Mouse (Mus musculus): ENCODE measurements around the gene Cacna2d2. TPM values are rescaled to one million over a fixed set of nuclear protein-coding genes. Genes with fewer than 3 reads are reported as not detected.
A peak's percentile ranks its signal among the peaks of the same experiment; 100 is the strongest.

Gene Cacna2d2
- total and polyA plus RNA-seq, 3 experiments, result 0.67 TPM; not detected in 2

- Histone ChIP-seq H3K9me3 (replicated peaks; ENCODE audit: insufficient read depth, low read length) (no peaks in the 10 kb centered on the region), H3K4me3 (ENCODE audit: control insufficient read depth in 1 of 2, insufficient read depth in 1 of 2, low read depth in 2 of 2, low read length in 2 of 2) (no peak within 1 kb of the TSS; a peak in 1 of 4 replicates), H3K4me1 (ENCODE audit: control insufficient read depth in 1 of 2, insufficient read depth in 2 of 2, low read length in 2 of 2) (peaks cover 2 to 32% of the 10 kb centered on the region in 2 experiments; a peak in 3 of 4 replicates), H3K36me3 (ENCODE audit: control insufficient read depth in 1 of 2, insufficient read depth in 2 of 2, low read length in 2 of 2) (peaks cover 0 to 10% of the 10 kb centered on the region in 2 experiments; a peak in 2 of 4 replicates), H3K27me3 (ENCODE audit: control insufficient read depth in 1 of 2, insufficient read depth in 2 of 2, low read length in 2 of 2) (no peaks in the 10 kb centered on the region), H3K79me2 (ENCODE audit: control insufficient read depth, insufficient read depth, low read length, poor library complexity) (peaks cover 28% of the 10 kb centered on the region), H3K9ac (ENCODE audit: control insufficient read depth, low read depth, low read length, poor library complexity, severe bottlenecking) (no peak within 1 kb of the TSS), H3K27ac (ENCODE audit: control insufficient read depth, low read depth, low read length) (peak within 1 kb of the TSS; percentile 13)
- TF ChIP-seq GABPA (IDR thresholded peaks at IDR 0.05; ENCODE audit: low read depth, low read length), result no peak
- TF ChIP-seq E2F4 (IDR thresholded peaks at IDR 0.05; ENCODE audit: borderline replicate concordance, low read depth, low read length), result no peak
- TF ChIP-seq USF2 (IDR thresholded peaks at IDR 0.05; ENCODE audit: borderline replicate concordance in 1 of 2, insufficient read depth in 1 of 2, low read depth in 1 of 2, low read length in 2 of 2), result no peak
- no peak for TF ChIP-seq NELFE (IDR thresholded peaks at IDR 0.05; ENCODE audit: low read depth, low read length)
- TF ChIP-seq MAX (IDR thresholded peaks at IDR 0.05; ENCODE audit: low read length), result no peak
- TF ChIP-seq ZKSCAN1 (IDR thresholded peaks at IDR 0.05; ENCODE audit: low read depth, low read length), result no peak
- no peak for TF ChIP-seq JUND (IDR thresholded peaks at IDR 0.05; ENCODE audit: low read depth, low read length)
- no peak for TF ChIP-seq RAD21 (IDR thresholded peaks at IDR 0.05; ENCODE audit: low read depth, low read length)
- TF ChIP-seq ZC3H11A (IDR thresholded peaks at IDR 0.05; ENCODE audit: low read depth, low read length), result no peak
- no peak for TF ChIP-seq USF1 (IDR thresholded peaks at IDR 0.05; ENCODE audit: low read depth, low read length)
- no peak for TF ChIP-seq POLR2AphosphoS5 (IDR thresholded peaks at IDR 0.05; ENCODE audit: borderline replicate concordance, low read depth, low read length)
- no peak for TF ChIP-seq BHLHE40 (IDR thresholded peaks at IDR 0.05; ENCODE audit: borderline replicate concordance, low read depth, low read length)
- TF ChIP-seq EP300 (IDR thresholded peaks at IDR 0.05; ENCODE audit: low read depth in 1 of 2, low read length in 2 of 2), result no peak
- no peak for TF ChIP-seq TBP (IDR thresholded peaks at IDR 0.05; ENCODE audit: low read depth, low read length)
- no peak for DNase-seq (ENCODE audit: low read depth, low spot score)
These were observed 179.2 kb downstream of the Cacna2d2 start, which contains the start of gene Naa80 for GRCm38 (mm10) chr9:107578587-107578986. Gene Naa80, plus strand, starts transcription at chr9:107578887.

Other genes with a start within 250 kb of the Cacna2d2 start
- gene Dock3, start 167.7 kb upstream of the Cacna2d2 start, total RNA-seq (2012; rRNA removed), result 0.08 TPM in 1 of 2 replicates, not detected in the other
- under 1 TPM in 1 of 2 experiments, not detected in 1; 0.03 TPM for gene Dock3, start 167.7 kb upstream of the Cacna2d2 start, polyA plus RNA-seq (2012; ENCODE audit: insufficient read depth in 1 of 2, insufficient read length in 2 of 2, low read depth in 1 of 2, low replicate concordance in 2 of 2, missing spikeins in 1 of 2)
- 36.0 and 49.9 TPM in 2 replicates for gene Mapkapk3, start 109.7 kb upstream of the Cacna2d2 start, total RNA-seq (2012; rRNA removed)
- gene Mapkapk3, start 109.7 kb upstream of the Cacna2d2 start, polyA plus RNA-seq (2012; ENCODE audit: insufficient read depth in 1 of 2, insufficient read length in 2 of 2, low read depth in 1 of 2, low replicate concordance in 2 of 2, missing spikeins in 1 of 2), result 10 to 100 TPM in 1 of 2 experiments, not detected in 1; 42.3 TPM
- gene Cish, start 103.6 kb upstream of the Cacna2d2 start, total RNA-seq (2012; rRNA removed), result 5.1 and 10.0 TPM in 2 replicates
- gene Cish, start 103.6 kb upstream of the Cacna2d2 start, polyA plus RNA-seq (2012; ENCODE audit: insufficient read depth in 1 of 2, insufficient read length in 2 of 2, low read depth in 1 of 2, low replicate concordance in 2 of 2, missing spikeins in 1 of 2), result 10 to 100 TPM in 1 of 2 experiments, not detected in 1; 24.5 TPM
- gene Hemk1, start 61.3 kb upstream of the Cacna2d2 start, total RNA-seq (2012; rRNA removed), result 7.5 TPM in 2 replicates
- gene Hemk1, start 61.3 kb upstream of the Cacna2d2 start, polyA plus RNA-seq (2012; ENCODE audit: insufficient read depth in 1 of 2, insufficient read length in 2 of 2, low read depth in 1 of 2, low replicate concordance in 2 of 2, missing spikeins in 1 of 2), result 10 to 100 TPM in 1 of 2 experiments, not detected in 1; 11.8 TPM
- gene 6430571L13Rik, start 59.0 kb upstream of the Cacna2d2 start, total RNA-seq (2012; rRNA removed), result 0.35 and 0.36 TPM in 2 replicates
- under 1 TPM in 1 of 2 experiments, not detected in 1; 0.35 TPM for gene 6430571L13Rik, start 59.0 kb upstream of the Cacna2d2 start, polyA plus RNA-seq (2012; ENCODE audit: insufficient read depth in 1 of 2, insufficient read length in 2 of 2, low read depth in 1 of 2, low replicate concordance in 2 of 2, missing spikeins in 1 of 2)
- gene Tmem115, start 134.3 kb downstream of the Cacna2d2 start, total RNA-seq (2012; rRNA removed), result 26.0 and 34.6 TPM in 2 replicates
- 10 to 100 TPM in 1 of 2 experiments, not detected in 1; 39.3 TPM for gene Tmem115, start 134.3 kb downstream of the Cacna2d2 start, polyA plus RNA-seq (2012; ENCODE audit: insufficient read depth in 1 of 2, insufficient read length in 2 of 2, low read depth in 1 of 2, low replicate concordance in 2 of 2, missing spikeins in 1 of 2)
- 38.1 and 38.3 TPM in 2 replicates for gene Cyb561d2, start 142.6 kb downstream of the Cacna2d2 start, total RNA-seq (2012; rRNA removed)
- 10 to 100 TPM in 1 of 2 experiments, not detected in 1; 37.8 TPM for gene Cyb561d2, start 142.6 kb downstream of the Cacna2d2 start, polyA plus RNA-seq (2012; ENCODE audit: insufficient read depth in 1 of 2, insufficient read length in 2 of 2, low read depth in 1 of 2, low replicate concordance in 2 of 2, missing spikeins in 1 of 2)
- 23.2 and 25.4 TPM in 2 replicates for gene Nprl2, start 142.6 kb downstream of the Cacna2d2 start, total RNA-seq (2012; rRNA removed)
- gene Nprl2, start 142.6 kb downstream of the Cacna2d2 start, polyA plus RNA-seq (2012; ENCODE audit: insufficient read depth in 1 of 2, insufficient read length in 2 of 2, low read depth in 1 of 2, low replicate concordance in 2 of 2, missing spikeins in 1 of 2), result 10 to 100 TPM in 1 of 2 experiments, not detected in 1; 30.2 TPM
- 0.26 and 0.31 TPM in 2 replicates for gene Zmynd10, start 147.7 kb downstream of the Cacna2d2 start, total RNA-seq (2012; rRNA removed)
- under 1 TPM in 1 of 2 experiments, not detected in 1; 0.85 TPM for gene Zmynd10, start 147.7 kb downstream of the Cacna2d2 start, polyA plus RNA-seq (2012; ENCODE audit: insufficient read depth in 1 of 2, insufficient read length in 2 of 2, low read depth in 1 of 2, low replicate concordance in 2 of 2, missing spikeins in 1 of 2)
- 40.6 and 48.0 TPM in 2 replicates for gene Rassf1, start 151.9 kb downstream of the Cacna2d2 start, total RNA-seq (2012; rRNA removed)
- gene Rassf1, start 151.9 kb downstream of the Cacna2d2 start, polyA plus RNA-seq (2012; ENCODE audit: insufficient read depth in 1 of 2, insufficient read length in 2 of 2, low read depth in 1 of 2, low replicate concordance in 2 of 2, missing spikeins in 1 of 2), result 10 to 100 TPM in 1 of 2 experiments, not detected in 1; 56.9 TPM
- 29.9 and 36.2 TPM in 2 replicates for gene Tusc2, start 163.6 kb downstream of the Cacna2d2 start, total RNA-seq (2012; rRNA removed)
- 10 to 100 TPM in 1 of 2 experiments, not detected in 1; 48.9 TPM for gene Tusc2, start 163.6 kb downstream of the Cacna2d2 start, polyA plus RNA-seq (2012; ENCODE audit: insufficient read depth in 1 of 2, insufficient read length in 2 of 2, low read depth in 1 of 2, low replicate concordance in 2 of 2, missing spikeins in 1 of 2)
- gene Hyal2, start 168.3 kb downstream of the Cacna2d2 start, total RNA-seq (2012; rRNA removed), result 24.8 and 32.0 TPM in 2 replicates
- 10 to 100 TPM in 1 of 2 experiments, not detected in 1; 31.3 TPM for gene Hyal2, start 168.3 kb downstream of the Cacna2d2 start, polyA plus RNA-seq (2012; ENCODE audit: insufficient read depth in 1 of 2, insufficient read length in 2 of 2, low read depth in 1 of 2, low replicate concordance in 2 of 2, missing spikeins in 1 of 2)
- gene Hyal1, start 177.3 kb downstream of the Cacna2d2 start, total RNA-seq (2012; rRNA removed), result 1.1 and 1.3 TPM in 2 replicates
- gene Hyal1, start 177.3 kb downstream of the Cacna2d2 start, polyA plus RNA-seq (2012; ENCODE audit: insufficient read depth in 1 of 2, insufficient read length in 2 of 2, low read depth in 1 of 2, low replicate concordance in 2 of 2, missing spikeins in 1 of 2), result 1 to 10 TPM in 1 of 2 experiments, not detected in 1; 3.4 TPM
- gene Naa80, start 179.3 kb downstream of the Cacna2d2 start, total RNA-seq (2012; rRNA removed), result 14.3 and 15.1 TPM in 2 replicates
- gene Naa80, start 179.3 kb downstream of the Cacna2d2 start, polyA plus RNA-seq (2012; ENCODE audit: insufficient read depth in 1 of 2, insufficient read length in 2 of 2, low read depth in 1 of 2, low replicate concordance in 2 of 2, missing spikeins in 1 of 2), result 10 to 100 TPM in 1 of 2 experiments, not detected in 1; 74.0 TPM
- gene Hyal3, start 181.2 kb downstream of the Cacna2d2 start, total RNA-seq (2012; rRNA removed), result 1.8 and 2.3 TPM in 2 replicates
- gene Hyal3, start 181.2 kb downstream of the Cacna2d2 start, polyA plus RNA-seq (2012; ENCODE audit: insufficient read depth in 1 of 2, insufficient read length in 2 of 2, low read depth in 1 of 2, low replicate concordance in 2 of 2, missing spikeins in 1 of 2), result 1 to 10 TPM in 1 of 2 experiments, not detected in 1; 6.8 TPM
- gene Ifrd2, start 188.0 kb downstream of the Cacna2d2 start, total RNA-seq (2012; rRNA removed), result 136 and 147 TPM in 2 replicates
- gene Ifrd2, start 188.0 kb downstream of the Cacna2d2 start, polyA plus RNA-seq (2012; ENCODE audit: insufficient read depth in 1 of 2, insufficient read length in 2 of 2, low read depth in 1 of 2, low replicate concordance in 2 of 2, missing spikeins in 1 of 2), result 100 to 1,000 TPM in 1 of 2 experiments, not detected in 1; 292 TPM
- 0.04 and 0.07 TPM in 2 replicates for gene Sema3b, start 209.6 kb downstream of the Cacna2d2 start, total RNA-seq (2012; rRNA removed)
- under 1 TPM in 1 of 2 experiments, not detected in 1; 0.21 TPM for gene Sema3b, start 209.6 kb downstream of the Cacna2d2 start, polyA plus RNA-seq (2012; ENCODE audit: insufficient read depth in 1 of 2, insufficient read length in 2 of 2, low read depth in 1 of 2, low replicate concordance in 2 of 2, missing spikeins in 1 of 2)
- 129 and 131 TPM in 2 replicates for gene Gnai2, start 235.8 kb downstream of the Cacna2d2 start, total RNA-seq (2012; rRNA removed)
- gene Gnai2, start 235.8 kb downstream of the Cacna2d2 start, polyA plus RNA-seq (2012; ENCODE audit: insufficient read depth in 1 of 2, insufficient read length in 2 of 2, low read depth in 1 of 2, low replicate concordance in 2 of 2, missing spikeins in 1 of 2), result 100 to 1,000 TPM; 137 to 335 TPM